Mouse (Mus musculus) midbrain, postnatal 0 days (tissue): Measurements from ENCODE around the gene Myrfl. TPM values are rescaled to one million over a fixed set of nuclear protein-coding genes. Genes with fewer than 3 reads are reported as not detected.

Source experiments
- ATAC-seq: fragments of 200-750 bp; cut with Nextera tagmentation; 2 replicates; pipeline ENCODE4 v1.8.0; 2017; ENCODE audit warnings: moderate number of reproducible peaks, mild to moderate bottlenecking, moderate TSS enrichment, moderate library complexity; ENCODE audit not compliant: low FRiP score
- DNase-seq: peaks from one replicate; pipeline ENCODE4 v3.0.0-alpha.2; 2015; ENCODE audit warnings: low spot score
- H3K27ac ChIP-seq: fragments of 300-500 bp; sonication (generic); 2 replicates; pipeline ENCODE4 v1.5.1; 2014; ENCODE audit warnings: low read depth, mild to moderate bottlenecking, low read length, mixed read lengths
- H3K27me3 ChIP-seq: fragments of 300-500 bp; sonication (generic); 2 replicates; pipeline ENCODE4 v1.6.1; 2014; ENCODE audit warnings: low read length, control low read depth, mixed read lengths; ENCODE audit not compliant: insufficient read depth
- H3K36me3 ChIP-seq: fragments of 300-500 bp; sonication (generic); 2 replicates; pipeline ENCODE4 v1.6.1; 2014; ENCODE audit warnings: low read length, control low read depth, mixed read lengths; ENCODE audit not compliant: insufficient read depth
- H3K4me1 ChIP-seq: fragments of 300-500 bp; sonication (generic); 2 replicates; pipeline ENCODE4 v1.6.1; 2014; ENCODE audit warnings: mild to moderate bottlenecking, control low read depth, antibody characterized with exemption, low read length, mixed read lengths; ENCODE audit not compliant: insufficient read depth
- H3K4me2 ChIP-seq: fragments of 300-500 bp; sonication (generic); 2 replicates; pipeline ENCODE4 v1.6.1; 2014; ENCODE audit warnings: low read depth, mild to moderate bottlenecking, low read length, mixed read lengths; ENCODE audit not compliant: poor library complexity, severe bottlenecking
- H3K4me3 ChIP-seq: fragments of 300-500 bp; sonication (generic); 2 replicates; pipeline ENCODE4 v1.5.1; 2014; ENCODE audit warnings: low read depth, mild to moderate bottlenecking, low read length, moderate library complexity
- H3K9ac ChIP-seq: fragments of 300-500 bp; sonication (generic); replicated peaks from 2 replicates; pipeline ENCODE4 v1.6.1; 2014; ENCODE audit warnings: mild to moderate bottlenecking, low read length, moderate library complexity, mixed read lengths; ENCODE audit not compliant: poor library complexity, severe bottlenecking
- H3K9me3 ChIP-seq: fragments of 300-500 bp; sonication (generic); 2 replicates; pipeline ENCODE4 v1.6.1; 2016; ENCODE audit warnings: low read length, control low read depth
- CTCF ChIP-seq: IDR thresholded peaks from 2 replicates; pipeline ENCODE4 v1.5.1; 2016; ENCODE audit warnings: antibody characterized with exemption, mild to moderate bottlenecking
- WGBS: fragments of 180-500 bp; shearing (Covaris S2); extraction: QIAGEN DNeasy Blood & Tissue Kit; methylation state at CpG from one replicate; pipeline ENCODE4 v1.1.7; 2014; 5-methylcytosine and 5-hydroxymethylcytosine counted together
- polyA plus RNA-seq: library from polyadenylated mRNA; unstranded; fragments of >200 nt; fragmentation: Nextera tagmentation; extraction: Ambion mirVana; gene quantifications from 2 replicates; pipeline ENCODE4 v1.2.1, GENCODE M21; 2015
- total RNA-seq: library from RNA; depleted of rRNA; stranded (reverse); fragments of >200 nt; gene quantifications from 2 replicates; pipeline ENCODE4 v1.2.3, GENCODE M21; 2014

The Myrfl gene
- total and polyA plus RNA-seq, 2 experiments from 2014 or later, result 0.09 to 0.11 TPM

GRCm38 (mm10) chr10:116801281-116801680, 95.4 kb downstream of the Myrfl start:
- WGBS, result 60% methylated on average over 4 of the region's 4 CpGs
- Histone ChIP-seq H3K9ac (no peak overlapping the region), H3K4me1 (no peaks in the 10 kb centered on the region), H3K4me2 (no peak overlapping the region), H3K9me3 (no peaks in the 10 kb centered on the region), H3K27me3 (no peaks in the 10 kb centered on the region), H3K4me3 (no peak overlapping the region), H3K27ac (no peak overlapping the region), H3K36me3 (no peaks in the 10 kb centered on the region)
- no peak for ATAC-seq
- TF ChIP-seq CTCF, result no peak
- DNase-seq, result no peak

GRCm38 (mm10) chr10:116796066-116796465, 100.7 kb downstream of the Myrfl start:
- no peak for TF ChIP-seq CTCF
- no peak overlapping the region for H3K4me2 ChIP-seq
- no peaks in the 10 kb centered on the region for H3K4me1 ChIP-seq
- no peak overlapping the region for H3K9ac ChIP-seq
- H3K4me3 ChIP-seq, result no peak overlapping the region
- ATAC-seq, result no peak
- WGBS, result 48% methylated on average over 6 of the region's 6 CpGs
- DNase-seq, result no peak
- H3K27me3 ChIP-seq, result no peaks in the 10 kb centered on the region
- H3K27ac ChIP-seq, result no peak overlapping the region
- H3K36me3 ChIP-seq, result no peaks in the 10 kb centered on the region
- H3K9me3 ChIP-seq, result no peaks in the 10 kb centered on the region

- no peak for ATAC-seq
- H3K9ac ChIP-seq, result no peak overlapping the region
- no peaks in the 10 kb centered on the region for H3K36me3 ChIP-seq
- no peaks in the 10 kb centered on the region for H3K4me1 ChIP-seq
- H3K27ac ChIP-seq, result no peak overlapping the region
- H3K9me3 ChIP-seq, result no peaks in the 10 kb centered on the region
- no peaks in the 10 kb centered on the region for H3K27me3 ChIP-seq
- peak; percentile 60 for DNase-seq
- peak; percentile 63 for TF ChIP-seq CTCF
- no peak overlapping the region for H3K4me3 ChIP-seq
- H3K4me2 ChIP-seq, result no peak overlapping the region
These were observed 107.6 kb downstream of the Myrfl start for GRCm38 (mm10) chr10:116789096-116789495.

GRCm38 (mm10) chr10:116788431-116788830, 108.3 kb downstream of the Myrfl start:
- Histone ChIP-seq H3K4me3 (no peak overlapping the region), H3K27ac (no peak overlapping the region), H3K9ac (no peak overlapping the region), H3K27me3 (no peaks in the 10 kb centered on the region), H3K9me3 (no peaks in the 10 kb centered on the region), H3K4me2 (no peak overlapping the region), H3K36me3 (no peaks in the 10 kb centered on the region), H3K4me1 (no peaks in the 10 kb centered on the region)
- DNase-seq, result no peak
- TF ChIP-seq CTCF, result no peak
- ATAC-seq, result no peak

- no peaks in the 10 kb centered on the region for H3K4me1 ChIP-seq
- no peak overlapping the region for H3K4me3 ChIP-seq
- H3K4me2 ChIP-seq, result no peak overlapping the region
- TF ChIP-seq CTCF, result no peak
- 92% methylated on average over 6 of the region's 6 CpGs for WGBS
- no peak for ATAC-seq
- no peaks in the 10 kb centered on the region for H3K27me3 ChIP-seq
- no peaks in the 10 kb centered on the region for H3K9me3 ChIP-seq
- H3K9ac ChIP-seq, result no peak overlapping the region
- DNase-seq, result no peak
- no peak overlapping the region for H3K27ac ChIP-seq
- no peaks in the 10 kb centered on the region for H3K36me3 ChIP-seq
These were observed 112.6 kb downstream of the Myrfl start for GRCm38 (mm10) chr10:116784098-116784497.

- WGBS, result 61% methylated on average over 3 of the region's 5 CpGs
These were observed 113.7 kb downstream of the Myrfl start for GRCm38 (mm10) chr10:116783020-116783419.

More at GRCm38 (mm10) chr10:116783020-116783419, 113.7 kb downstream of the Myrfl start:
- DNase-seq (no peak), ATAC-seq (no peak)
- Histone ChIP-seq H3K36me3 (no peaks in the 10 kb centered on the region), H3K4me1 (no peaks in the 10 kb centered on the region), H3K27me3 (no peaks in the 10 kb centered on the region), H3K9ac (no peak overlapping the region), H3K27ac (no peak overlapping the region), H3K4me2 (no peak overlapping the region), H3K9me3 (no peaks in the 10 kb centered on the region), H3K4me3 (no peak overlapping the region)
- TF ChIP-seq CTCF, result no peak
